Mouse (Mus musculus) induced T-regulatory cell, adult 2 months (primary cell): ENCODE results near the gene Src.
"Not testable (repeated sequence)": the region's sequence is repeated elsewhere in the genome, so short reads cannot be mapped to it uniquely, and the experiment has no call there.

Experiments used
- DNase-seq: peaks from one replicate; pipeline ENCODE4 v3.0.0-alpha.2; 2012; ENCODE audit warnings: low read depth

The Src gene

DNA sequence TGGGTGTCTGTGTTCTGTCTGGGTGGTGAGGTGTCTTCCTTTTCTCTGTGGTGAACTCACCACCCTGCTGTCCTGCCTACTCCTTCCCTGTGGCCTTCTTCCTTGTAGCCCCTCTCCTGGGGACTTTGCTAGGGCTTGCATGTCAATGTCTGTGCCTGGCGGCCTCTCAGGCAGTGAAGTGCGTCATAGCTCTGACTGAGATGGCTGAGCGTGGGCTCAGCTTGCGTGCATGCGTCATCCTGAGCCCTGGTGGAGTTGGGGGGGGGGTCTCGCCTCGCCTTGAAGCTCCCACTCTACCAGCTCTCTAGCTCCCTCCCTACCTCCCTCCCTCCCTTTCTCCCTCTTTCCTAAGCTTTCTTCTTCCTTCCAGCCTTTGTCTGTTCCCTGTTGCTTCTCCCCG, 60.4 kb downstream of the Src start:
- DNase-seq: no peak

DNA sequence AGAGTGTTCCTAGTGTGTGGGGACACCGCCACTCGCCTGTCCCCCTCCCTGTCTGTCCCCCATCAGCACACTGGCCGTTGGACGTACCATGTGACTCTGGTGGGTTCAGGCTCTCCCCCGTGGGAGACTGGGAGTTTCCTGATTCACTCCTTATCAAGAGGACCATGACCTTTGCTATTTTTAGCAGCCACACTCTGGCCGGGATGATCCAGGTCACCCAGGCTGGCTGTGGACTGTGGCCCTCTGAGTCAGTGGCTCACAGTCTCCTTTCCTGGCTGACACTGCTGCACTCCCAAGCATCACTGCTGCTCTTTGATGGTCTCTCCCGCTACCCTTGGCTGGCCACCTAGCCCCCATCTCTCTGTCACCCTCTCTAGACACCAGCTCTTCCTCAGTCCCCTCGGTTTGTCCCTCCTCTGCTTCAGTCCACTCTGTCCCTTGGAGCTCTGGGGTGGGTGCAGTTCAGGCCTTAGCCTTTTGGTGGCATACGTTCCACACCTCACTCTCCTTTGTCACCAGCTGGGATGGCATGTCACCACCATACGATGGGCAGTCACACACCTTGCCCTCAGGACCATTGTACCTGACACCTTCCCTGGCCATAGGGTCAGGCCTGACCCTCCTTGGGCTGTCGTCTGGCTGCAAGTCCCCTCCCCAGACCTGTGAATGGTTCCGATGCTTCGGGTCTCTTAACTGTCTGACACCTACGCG, 61.8 kb downstream of the Src start:
- DNase-seq: peak; percentile 20

DNA sequence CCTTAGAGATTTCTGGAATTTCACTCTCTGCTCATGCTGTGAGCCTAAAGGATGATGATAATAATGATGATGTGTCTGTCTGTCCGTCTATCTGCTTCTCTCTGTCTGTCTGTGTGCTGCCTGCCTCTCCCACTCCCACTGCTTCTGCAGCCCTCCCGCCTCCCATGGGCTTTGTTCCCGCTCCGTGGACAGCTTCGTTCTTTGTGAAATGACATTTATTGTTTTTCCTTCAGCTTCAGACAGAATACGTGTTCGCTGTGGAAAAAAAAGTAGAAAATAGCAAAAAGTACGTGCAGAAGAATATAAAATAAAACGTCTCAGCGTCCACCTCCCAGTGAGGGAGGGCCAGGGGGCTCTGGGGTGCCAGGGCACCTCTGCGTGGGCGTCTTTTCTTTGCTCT, 64.5 kb downstream of the Src start:
- no peak for DNase-seq

DNA sequence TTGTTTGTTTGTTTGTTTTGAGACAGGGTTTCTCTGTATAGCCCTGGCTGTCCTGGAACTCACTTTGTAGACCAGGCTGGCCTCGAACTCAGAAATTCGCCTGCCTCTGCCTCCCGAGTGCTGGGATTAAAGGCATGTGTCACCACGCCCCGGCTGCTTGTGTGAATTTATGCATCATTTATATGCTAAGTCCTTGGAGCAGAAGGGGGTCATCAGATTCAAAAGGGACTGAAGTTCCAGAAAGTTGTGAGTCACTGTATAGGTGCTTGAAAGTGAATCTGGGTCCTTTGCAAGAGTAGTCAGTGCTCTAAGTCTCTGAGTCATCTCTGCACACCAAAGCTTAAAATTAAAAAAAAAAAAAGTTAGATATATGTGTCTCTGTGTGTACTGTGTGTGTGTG, 68.3 kb downstream of the Src start:
- DNase-seq: not testable (repeated sequence)

DNA sequence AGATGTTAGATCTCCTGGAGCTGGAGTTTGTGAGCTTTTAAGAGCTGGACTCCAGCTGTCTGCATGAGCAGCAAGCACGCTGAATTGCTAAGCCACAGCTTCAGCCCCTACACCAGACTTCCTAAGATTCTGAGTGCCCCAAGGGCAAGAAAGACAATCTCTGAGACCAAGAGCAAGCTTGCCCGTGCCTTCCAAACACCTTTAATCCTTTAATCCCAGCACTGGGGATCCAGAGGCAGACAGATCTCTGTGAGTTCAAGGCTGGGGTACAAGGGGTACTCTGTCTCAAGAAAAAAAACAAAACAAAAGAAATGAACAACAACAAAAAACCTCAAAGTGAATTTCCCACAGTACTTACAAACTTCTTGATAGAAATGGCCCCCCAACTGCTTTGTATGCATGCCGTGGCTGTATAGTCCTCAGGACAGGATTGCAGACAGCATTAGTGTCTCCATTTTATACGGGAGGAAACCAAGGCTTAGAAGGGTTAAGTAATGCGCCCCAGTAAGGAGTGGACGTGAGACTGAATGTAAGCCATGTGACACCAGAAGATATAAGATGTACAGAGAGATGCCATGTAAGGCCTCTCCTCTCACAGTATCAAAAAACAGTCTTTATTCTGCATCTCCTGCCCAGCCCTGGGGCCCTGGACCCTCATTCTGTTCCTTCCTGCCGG, 68.9 kb downstream of the Src start:
- DNase-seq: no peak

DNA sequence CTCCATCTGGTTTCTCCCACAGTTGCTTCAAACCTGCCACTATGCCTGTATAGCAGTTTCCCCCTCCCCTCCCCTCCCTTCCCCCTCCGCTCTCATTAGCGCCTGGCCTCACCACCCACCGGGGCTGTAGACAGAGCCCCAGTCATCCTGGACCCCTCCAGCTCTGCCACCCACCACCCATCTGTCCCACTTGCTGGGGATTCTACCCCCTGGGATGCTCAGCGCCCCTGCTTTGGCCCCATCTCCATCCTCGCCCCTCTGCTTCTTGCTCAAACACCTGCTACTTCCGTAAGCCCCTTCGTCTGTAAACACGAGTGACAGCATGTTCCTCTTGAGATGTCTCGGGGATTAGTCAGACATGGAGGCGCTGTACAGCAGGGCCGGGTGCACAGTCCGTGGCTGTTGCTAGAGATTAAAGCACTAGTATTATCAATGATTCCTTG, 69.5 kb downstream of the Src start:
- DNase-seq: no peak

DNA sequence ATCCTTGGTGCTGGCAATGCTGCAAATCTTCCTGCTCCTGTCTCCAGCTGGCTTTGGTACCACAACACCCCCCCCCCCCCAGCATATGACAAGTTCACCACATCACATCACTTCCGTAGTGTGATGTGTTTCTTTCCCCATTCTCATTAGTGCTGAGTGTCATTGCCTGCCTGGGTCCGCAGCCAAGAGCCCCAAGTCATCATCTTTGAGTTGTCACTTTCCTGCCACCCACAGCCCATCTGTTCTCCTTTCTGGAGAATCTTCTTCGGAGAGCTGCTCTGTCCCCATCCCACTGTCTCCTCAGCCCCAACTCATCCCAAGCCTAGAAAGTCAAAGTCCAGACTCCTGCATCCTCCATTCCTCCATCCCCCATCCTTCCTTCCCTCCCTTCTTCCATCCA, 75.0 kb downstream of the Src start:
- no peak for DNase-seq

DNA sequence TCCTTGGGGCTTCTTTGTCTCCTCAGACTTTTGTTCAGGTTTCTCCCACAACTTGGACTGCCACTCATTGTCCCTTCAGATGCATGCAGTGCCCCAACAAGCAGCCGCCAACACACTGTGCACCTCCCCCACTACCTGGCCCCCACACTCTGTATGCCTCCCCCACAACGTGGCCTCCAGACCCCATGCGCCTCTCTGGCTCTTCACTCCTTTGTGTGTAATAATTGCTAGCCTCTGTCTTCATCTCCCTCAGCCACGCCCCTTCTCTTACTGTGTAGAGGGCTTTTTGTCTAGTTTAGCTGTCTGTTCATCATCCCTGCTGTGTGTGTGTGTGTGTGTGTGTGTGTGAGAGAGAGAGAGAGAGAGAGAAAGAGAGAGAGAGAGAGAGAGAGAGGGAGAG, 80.3 kb downstream of the Src start:
- DNase-seq: no peak

DNA sequence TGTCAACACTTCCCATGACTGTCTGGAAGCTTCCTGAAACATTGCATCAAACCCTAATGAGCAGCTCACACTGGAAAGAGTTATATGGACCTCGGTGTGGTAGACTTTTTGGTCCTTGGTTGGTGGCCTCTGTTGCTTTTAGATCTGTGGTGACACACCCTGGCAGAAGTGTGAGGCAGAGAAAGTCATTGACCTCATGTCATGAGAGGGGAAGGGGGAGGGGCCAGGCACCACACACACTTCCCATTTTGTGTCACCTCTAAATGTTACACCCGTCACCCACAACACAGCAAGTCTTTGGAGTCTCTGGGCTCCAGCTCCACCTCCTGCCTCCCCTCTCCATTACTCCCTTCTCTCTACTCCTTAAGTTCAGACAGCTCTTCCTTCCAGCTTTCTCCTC, 82.1 kb downstream of the Src start:
- no peak for DNase-seq

DNA sequence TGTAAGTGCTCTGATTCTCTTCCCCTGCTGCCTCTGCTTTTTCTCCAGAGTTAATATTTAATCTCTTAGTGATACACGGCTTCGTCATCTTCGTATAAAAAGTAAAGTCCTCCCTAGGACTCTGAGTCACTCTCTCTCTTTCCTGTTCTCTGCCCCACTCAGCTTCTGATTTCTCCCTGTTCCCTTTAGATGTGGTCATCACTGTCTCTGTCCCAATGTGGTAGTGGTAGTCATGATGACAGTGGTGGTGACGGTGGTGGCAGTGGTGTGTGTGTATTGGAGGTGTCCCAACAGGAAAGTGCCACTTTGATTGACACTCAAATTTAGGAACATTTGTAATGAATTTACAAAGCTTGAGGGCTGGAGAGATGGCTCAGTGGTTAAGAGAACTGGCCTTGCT, 83.1 kb downstream of the Src start:
- no peak for DNase-seq

DNA sequence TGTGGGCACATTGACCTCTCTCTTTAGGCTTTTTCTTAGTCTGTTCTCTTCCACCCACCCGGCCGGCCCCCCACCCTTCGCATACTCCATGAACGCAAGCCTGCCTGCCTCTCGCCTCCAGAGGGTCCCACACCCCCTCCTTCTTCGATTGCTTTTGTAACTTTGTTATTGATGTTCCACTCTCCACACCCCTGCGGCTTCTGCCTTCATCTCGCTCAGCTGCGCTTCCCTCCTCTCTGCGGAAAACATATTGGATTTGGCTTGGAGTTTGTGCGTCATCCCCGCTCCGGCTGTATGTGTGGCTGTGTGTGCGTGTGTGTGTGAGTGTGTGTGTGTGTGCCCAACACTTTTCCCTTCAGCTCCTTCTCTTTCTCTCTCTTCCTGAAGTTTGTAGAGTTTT, 88.5 kb downstream of the Src start:
- DNase-seq: no peak

DNA sequence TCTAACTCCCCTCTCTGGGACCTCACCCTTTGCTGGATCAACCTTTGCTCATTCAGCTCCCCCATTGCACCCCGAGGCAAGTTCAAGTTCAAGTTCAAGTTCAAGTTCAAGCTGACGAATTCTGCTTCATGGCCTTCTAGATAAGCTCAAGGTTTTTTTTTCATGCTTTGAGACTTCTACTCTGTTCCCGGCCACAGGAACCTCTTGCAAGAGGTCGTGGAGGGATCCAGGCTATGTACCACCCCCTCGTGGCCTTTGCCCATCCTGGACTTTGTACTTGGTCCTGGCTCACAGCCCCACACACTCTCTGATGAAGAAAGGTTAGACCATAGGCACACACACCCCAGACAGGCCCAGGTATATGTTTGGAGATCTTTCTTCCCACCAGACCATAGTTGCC, 90.9 kb downstream of the Src start:
- no peak for DNase-seq

DNA sequence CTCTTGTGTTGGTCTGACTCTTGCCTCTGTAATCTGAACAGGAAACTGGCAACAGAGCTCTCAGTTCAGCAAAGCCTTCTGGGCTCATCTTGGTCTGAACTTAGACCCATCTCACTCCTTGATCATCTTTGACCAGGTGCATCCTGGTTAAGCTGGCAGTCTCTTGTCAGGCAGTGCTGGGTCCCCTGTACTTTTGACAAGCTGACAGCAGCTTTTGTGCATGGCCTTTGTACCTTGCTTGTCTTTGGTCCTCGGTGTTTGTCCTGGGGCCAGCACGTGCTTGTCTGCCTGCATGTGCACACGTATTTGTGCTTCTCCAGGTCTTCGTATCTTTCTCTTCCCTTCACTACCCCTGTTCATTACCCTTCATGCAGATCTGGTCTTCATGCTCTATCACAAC, 91.8 kb downstream of the Src start:
- DNase-seq: no peak

DNA sequence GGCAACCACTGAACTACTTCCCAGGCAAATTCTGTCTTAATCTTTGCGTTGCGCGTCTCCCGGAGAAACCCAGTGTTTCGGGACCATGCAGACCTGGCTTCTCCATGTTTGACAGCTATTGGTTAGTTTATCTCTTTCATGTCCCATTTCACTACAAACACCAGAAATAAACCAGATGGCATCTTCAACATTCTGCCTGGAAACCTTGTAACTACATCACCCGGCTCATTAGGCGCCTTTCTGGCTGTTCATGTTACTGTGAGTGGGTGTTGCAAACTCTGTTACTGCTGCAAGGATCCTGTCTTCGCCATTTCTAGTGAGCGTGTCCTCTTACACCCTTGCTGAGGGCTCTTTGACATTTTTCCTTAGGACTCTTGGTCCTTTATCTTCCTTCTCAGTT, 94.6 kb downstream of the Src start:
- DNase-seq: no peak

DNA sequence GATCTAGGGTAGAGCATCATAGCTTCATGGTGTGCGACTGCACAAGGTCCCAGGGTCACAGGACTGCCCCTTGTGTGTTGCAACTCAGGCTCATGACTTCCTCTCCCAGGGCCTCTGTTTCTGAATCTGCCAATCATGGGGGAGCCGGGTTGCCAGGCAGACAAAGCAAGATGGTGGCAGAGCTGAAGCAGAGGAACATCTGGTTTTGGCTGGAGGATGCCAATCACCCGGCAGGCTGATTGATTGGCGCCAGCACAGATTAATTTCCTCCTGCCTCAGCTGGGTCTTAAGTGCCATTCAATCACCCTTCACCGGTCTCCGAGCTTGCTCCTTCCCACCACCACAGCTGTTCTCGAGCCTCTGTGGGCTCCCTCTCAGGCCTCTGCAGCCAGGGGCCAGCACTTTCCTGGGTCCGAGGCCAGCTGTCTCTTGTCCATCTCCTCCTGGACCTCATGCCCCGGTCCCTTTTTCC, 95.5 kb downstream of the Src start:
- DNase-seq: no peak

DNA sequence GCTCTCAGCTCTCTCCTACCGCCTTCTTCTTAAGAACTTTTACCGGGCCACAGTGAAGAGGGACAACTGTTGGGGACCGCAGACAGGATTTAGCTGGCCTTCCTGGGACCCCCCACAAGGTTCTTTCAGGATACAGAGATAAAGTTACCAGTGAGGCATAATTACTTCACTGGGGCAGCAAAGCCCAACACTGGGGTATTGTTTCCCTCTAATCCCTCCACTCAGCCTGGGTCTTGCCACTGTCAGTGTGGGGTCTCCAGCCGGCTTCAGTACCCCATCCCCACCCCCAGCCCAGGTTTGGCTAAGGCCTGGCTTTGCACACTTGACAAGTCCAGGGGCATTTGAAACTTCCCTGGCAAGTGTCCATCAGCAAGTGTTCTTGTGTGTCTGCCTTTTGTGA, 96.1 kb downstream of the Src start:
- DNase-seq: no peak

DNA sequence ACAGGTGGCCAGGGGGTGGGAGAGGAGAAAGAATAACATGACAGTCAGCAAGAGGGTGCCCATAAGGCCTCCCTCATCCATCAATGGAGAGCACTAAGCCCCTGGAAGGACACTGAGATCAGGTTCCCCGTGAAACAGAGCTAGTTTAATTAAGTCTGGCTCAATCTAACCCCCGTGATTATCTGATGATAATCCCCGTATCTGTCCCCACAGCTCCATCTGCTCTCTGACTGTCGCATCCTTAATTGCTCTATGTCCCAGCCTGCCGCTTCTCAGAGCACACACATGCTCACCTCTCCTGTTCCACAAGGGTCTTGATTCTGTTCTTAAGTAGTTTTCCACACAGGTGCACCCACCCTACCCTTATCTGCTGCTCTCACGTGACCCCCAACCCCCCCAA, 99.3 kb downstream of the Src start:
- no peak for DNase-seq

DNA sequence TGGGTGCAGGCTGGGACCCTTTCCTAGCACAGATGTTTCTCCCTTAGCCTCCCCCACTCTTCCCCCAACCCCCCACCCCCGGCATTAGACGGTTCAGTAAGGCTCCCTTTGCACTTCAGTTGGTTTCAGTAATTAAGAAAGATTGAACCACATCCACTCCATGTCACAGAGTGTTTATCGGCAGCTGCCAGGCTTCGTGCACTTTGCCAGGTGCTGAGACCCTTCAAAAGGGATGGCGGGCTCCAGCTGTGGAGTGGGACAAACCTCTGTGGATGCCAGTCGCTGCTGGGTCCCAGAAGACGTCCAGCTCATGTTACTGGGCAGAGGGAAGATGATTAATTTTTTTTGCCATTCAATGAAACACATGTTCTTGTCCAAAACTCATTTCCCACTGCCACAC, 100.2 kb downstream of the Src start:
- DNase-seq: no peak

DNA sequence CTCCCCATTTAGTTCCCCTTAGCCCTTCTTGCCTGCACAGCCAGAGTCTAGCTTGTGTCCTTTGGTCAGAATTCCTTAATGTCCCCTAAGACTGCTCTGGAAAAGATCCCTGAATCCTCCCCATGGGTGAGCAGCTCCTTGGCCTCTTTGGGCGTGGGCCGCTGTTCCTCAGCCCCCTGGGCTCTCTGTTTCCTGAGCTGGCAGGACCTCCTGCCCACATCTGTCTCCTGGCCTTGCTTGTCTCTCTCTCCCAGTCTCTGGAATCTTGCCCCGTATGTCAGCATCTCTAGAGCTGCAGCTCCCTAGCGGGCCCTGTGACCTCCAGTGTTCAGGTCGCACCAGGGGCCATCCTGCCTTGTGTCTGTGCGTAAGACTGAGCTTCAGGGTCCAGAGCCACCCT, 101.2 kb downstream of the Src start:
- DNase-seq: no peak

DNA sequence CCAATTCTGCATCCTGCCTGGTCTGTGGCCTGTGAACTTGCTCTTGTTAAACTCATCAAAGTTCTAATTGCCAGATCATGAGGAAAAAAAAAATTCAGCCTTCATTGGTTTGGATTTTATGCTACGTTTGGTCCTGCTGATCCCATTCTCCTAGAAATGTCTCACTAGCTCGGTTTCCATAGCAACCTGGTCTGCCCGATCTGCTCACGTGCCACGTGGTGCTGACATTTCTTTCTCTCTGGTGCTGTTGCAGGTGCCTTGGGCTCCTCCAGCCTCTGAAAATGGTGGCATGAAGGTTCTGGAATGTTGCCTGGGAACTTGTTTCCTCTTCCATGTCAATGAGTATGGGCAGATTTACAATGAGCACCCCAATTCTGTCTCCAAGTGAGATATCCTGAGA, 102.3 kb downstream of the Src start:
- DNase-seq: no peak
